Mouse (Mus musculus): Measurements from ENCODE around the gene Ccr4. TPM values are rescaled to one million over a fixed set of nuclear protein-coding genes. Genes with fewer than 3 reads are reported as not detected.

Ccr4 gene
- polyA plus RNA-seq (2012; ENCODE audit: low replicate concordance): not detected in 2 replicates

GRCm38 (mm10) chr9:114504816-114505215, at the start of gene Ccr4:
Ccr4 (minus strand) TSS chr9:114504916.

GRCm38 (mm10) chr9:114515364-114515763, 10.6 kb upstream of the Ccr4 start, which contains the start of gene C130032M10Rik:
C130032M10Rik (plus strand) TSS chr9:114515697.

Other genes with a start within 250 kb of the Ccr4 start
- not detected in 2 replicates for gene Bcl2a1c, start 174.8 kb downstream of the Ccr4 start, polyA plus RNA-seq (2012; ENCODE audit: low replicate concordance)
- gene Crtap, start 114.2 kb downstream of the Ccr4 start, polyA plus RNA-seq (2012; ENCODE audit: low replicate concordance): 8.6 and 14.1 TPM in 2 replicates
- gene Glb1, start 103.8 kb downstream of the Ccr4 start, polyA plus RNA-seq (2012; ENCODE audit: low replicate concordance): 4.7 and 7.2 TPM in 2 replicates
- 2.0 and 8.1 TPM in 2 replicates for gene Tmppe, start 103.8 kb downstream of the Ccr4 start, polyA plus RNA-seq (2012; ENCODE audit: low replicate concordance)
- not detected in 2 replicates for gene C130032M10Rik, start 10.8 kb upstream of the Ccr4 start, polyA plus RNA-seq (2012; ENCODE audit: low replicate concordance)
- 0.05 and 0.06 TPM in 2 replicates for gene Trim71, start 59.5 kb upstream of the Ccr4 start, polyA plus RNA-seq (2012; ENCODE audit: low replicate concordance)
- 17.2 and 19.0 TPM in 2 replicates for gene Cnot10, start 135.3 kb upstream of the Ccr4 start, polyA plus RNA-seq (2012; ENCODE audit: low replicate concordance)
- gene Dync1li1, start 183.9 kb upstream of the Ccr4 start, polyA plus RNA-seq (2012; ENCODE audit: low replicate concordance): 14.4 and 15.4 TPM in 2 replicates
- gene Cmtm6, start 226.2 kb upstream of the Ccr4 start, polyA plus RNA-seq (2012; ENCODE audit: low replicate concordance): 4.8 and 9.0 TPM in 2 replicates